In genomic region chr14:45179186-45179585, GRCm38 (mm10) we compare ENCODE assay signal across 25 mouse cellular contexts. TPM values are rescaled to one million over a fixed set of nuclear protein-coding genes. Genes with fewer than 3 reads are reported as not detected.
DNase-seq lines count a peak whose midpoint lies in the region; ATAC-seq and TF ChIP-seq lines count a peak whose summit lies in the region.
"Had no signal": no experiment of that assay in that cellular context is flagged by ENCODE, and none has a peak within 500 bp of the region (broad histone marks: within the 10 kb centered on the region; RNA-seq: fewer than 3 reads in every experiment).

No protein-coding gene starts in this region.

- H3K9me3 ChIP-seq in intestine, embryonic 15.5 days = no peaks in the 10 kb centered on the region
- H3K9me3 ChIP-seq in intestine, postnatal 0 days (ENCODE audit: control insufficient read depth) = no peaks in the 10 kb centered on the region
- H3K9me3 ChIP-seq in forebrain, postnatal 0 days (ENCODE audit: low read length) = no peaks in the 10 kb centered on the region
- H3K9me3 ChIP-seq: embryonic facial prominence, embryonic 10.5 days; embryonic facial prominence, embryonic 13.5 days; forebrain, embryonic 12.5 days; forebrain, embryonic 15.5 days; hindbrain, embryonic 12.5 days; hindbrain, embryonic 15.5 days had no signal

- TF ChIP-seq POLR2A in lung, adult 2 months (IDR thresholded peaks at IDR 0.05; ENCODE audit: borderline replicate concordance, extremely low read depth, low read depth, low read length) = no peak

- H3K4me3 ChIP-seq in intestine, embryonic 15.5 days (replicated peaks) = no peak overlapping the region
- H3K4me3 ChIP-seq in intestine, postnatal 0 days (ENCODE audit: low read depth, low read length) = no peak overlapping the region
- H3K4me3 ChIP-seq in lung, adult 2 months (replicated peaks; ENCODE audit: extremely low read depth, low read depth, low read length) = no peak overlapping the region
- no peak overlapping the region for H3K4me3 ChIP-seq in forebrain, postnatal 0 days (ENCODE audit: low read depth, low read length)
- H3K4me3 ChIP-seq: embryonic facial prominence, embryonic 10.5 days; embryonic facial prominence, embryonic 13.5 days; erythroblast, embryonic 14.5 days; forebrain, embryonic 12.5 days; forebrain, embryonic 15.5 days; gastrocnemius, adult 2 months; hindbrain, embryonic 12.5 days; hindbrain, embryonic 15.5 days had no signal

- no peaks in the 10 kb centered on the region for H3K27me3 ChIP-seq in intestine, embryonic 15.5 days (replicated peaks)
- no peaks in the 10 kb centered on the region for H3K27me3 ChIP-seq in intestine, postnatal 0 days (replicated peaks; ENCODE audit: control insufficient read depth, insufficient read depth, low read length)
- no peaks in the 10 kb centered on the region for H3K27me3 ChIP-seq in forebrain, postnatal 0 days (ENCODE audit: insufficient read depth, low read length)
- H3K27me3 ChIP-seq: embryonic facial prominence, embryonic 13.5 days; forebrain, embryonic 12.5 days; forebrain, embryonic 15.5 days; hindbrain, embryonic 12.5 days; hindbrain, embryonic 15.5 days had no signal

- H3K9ac ChIP-seq in intestine, embryonic 15.5 days = no peak overlapping the region
- H3K9ac ChIP-seq in intestine, postnatal 0 days (ENCODE audit: low read depth, low read length) = no peak overlapping the region
- H3K9ac ChIP-seq in forebrain, postnatal 0 days = no peak overlapping the region
- H3K9ac ChIP-seq: embryonic facial prominence, embryonic 13.5 days; forebrain, embryonic 12.5 days; forebrain, embryonic 15.5 days; hindbrain, embryonic 12.5 days; hindbrain, embryonic 15.5 days had no signal

- TF ChIP-seq CTCF in intestine, postnatal 0 days (IDR thresholded peaks at IDR 0.05; ENCODE audit: low read depth) = no peak
- no peak for TF ChIP-seq CTCF in lung, adult 2 months (IDR thresholded peaks at IDR 0.05; ENCODE audit: insufficient read depth, low read length)
- TF ChIP-seq CTCF in forebrain, postnatal 0 days (IDR thresholded peaks at IDR 0.05; ENCODE audit: low read depth) = no peak

- H3K27ac ChIP-seq in intestine, embryonic 15.5 days = no peak overlapping the region
- no peak overlapping the region for H3K27ac ChIP-seq in intestine, postnatal 0 days (ENCODE audit: low read depth, low read length)
- H3K27ac ChIP-seq in forebrain, postnatal 0 days (ENCODE audit: low read depth, low read length) = no peak overlapping the region
- H3K27ac ChIP-seq: embryonic facial prominence, embryonic 10.5 days; embryonic facial prominence, embryonic 13.5 days; forebrain, embryonic 12.5 days; forebrain, embryonic 15.5 days; gastrocnemius, adult 2 months; hindbrain, embryonic 12.5 days; hindbrain, embryonic 15.5 days had no signal

- 0 out of 2 replicates have a peak, but pooled peaks cover 2% of the 10 kb centered on the region for H3K4me1 ChIP-seq in intestine, embryonic 15.5 days (replicated peaks)
- no peaks in the 10 kb centered on the region for H3K4me1 ChIP-seq in intestine, postnatal 0 days (replicated peaks; ENCODE audit: control insufficient read depth, insufficient read depth, low read length)
- H3K4me1 ChIP-seq in lung, adult 2 months (ENCODE audit: control insufficient read depth, insufficient read depth, low read length) = no peaks in the 10 kb centered on the region
- no peaks in the 10 kb centered on the region for H3K4me1 ChIP-seq in forebrain, postnatal 0 days (ENCODE audit: insufficient read depth)
- H3K4me1 ChIP-seq: embryonic facial prominence, embryonic 10.5 days; forebrain, embryonic 12.5 days; forebrain, embryonic 15.5 days; hindbrain, embryonic 15.5 days had no signal

- no peak overlapping the region for H3K4me2 ChIP-seq in intestine, embryonic 15.5 days (replicated peaks)
- H3K4me2 ChIP-seq in intestine, postnatal 0 days (replicated peaks; ENCODE audit: low read depth) = no peak overlapping the region
- H3K4me2 ChIP-seq in forebrain, postnatal 0 days (ENCODE audit: low read depth) = no peak overlapping the region
- H3K4me2 ChIP-seq: embryonic facial prominence, embryonic 13.5 days; forebrain, embryonic 12.5 days; forebrain, embryonic 15.5 days; heart, embryonic 11.5 days; hindbrain, embryonic 12.5 days; hindbrain, embryonic 15.5 days had no signal

- peak; percentile 92 for ATAC-seq in intestine, embryonic 15.5 days
- peak; percentile 85 for ATAC-seq in intestine, postnatal 0 days
- ATAC-seq in megakaryocyte progenitor cell, adult 5-6 weeks (replicated peaks; ENCODE audit: poor library complexity) = 0 out of 2 replicates have a peak, but pooled peaks have one; percentile 1
- ATAC-seq in forebrain, postnatal 0 days = no peak
- ATAC-seq: CD4-positive, CD25-positive, alpha-beta regulatory T cell, adult 4 months; forebrain, embryonic 15.5 days had no signal

- H3K36me3 ChIP-seq in intestine, embryonic 15.5 days = no peaks in the 10 kb centered on the region
- H3K36me3 ChIP-seq in intestine, postnatal 0 days (ENCODE audit: control insufficient read depth, insufficient read depth) = no peaks in the 10 kb centered on the region
- peaks cover 6% of the 10 kb centered on the region for H3K36me3 ChIP-seq in forebrain, postnatal 0 days (ENCODE audit: insufficient read depth)
- H3K36me3 ChIP-seq: embryonic facial prominence, embryonic 10.5 days; embryonic facial prominence, embryonic 13.5 days; forebrain, embryonic 12.5 days had no signal

- WGBS in intestine, embryonic 15.5 days = 16% methylated on average over 2 of the region's 2 CpGs
- 14% methylated on average over 2 of the region's 2 CpGs for WGBS in intestine, postnatal 0 days
- 72% methylated on average over 2 of the region's 2 CpGs for WGBS in lung, adult 2 months
- WGBS in forebrain, postnatal 0 days = 74% methylated on average over 2 of the region's 2 CpGs

- no peak for DNase-seq in lung, adult 2 months
- DNase-seq in forebrain, postnatal 0 days = no peak
- no peak for DNase-seq in cerebellum, adult 11 months
- DNase-seq: adrenal gland, adult 2 months; adrenal gland, postnatal 14 days; cerebellum, adult 11-12 months; cerebellum, adult 8-10 months; cerebellum, postnatal 10 days; cerebellum, postnatal 36 days; embryo, embryonic 11 days; gastrocnemius, adult 2 months; gastrocnemius, postnatal 14 days had no signal

RNA-seq across cellular contexts. Expression of gene Gpr137c, which starts 40.3 kb away (rescaled TPM):
- 1.4 and 1.5 TPM in 2 replicates for polyA plus RNA-seq in intestine, embryonic 15.5 days (2015; fragmentation: Nextera tagmentation; extraction: Ambion mirVana)
- 1.4 and 2.0 TPM in 2 replicates for polyA plus RNA-seq in intestine, postnatal 0 days (2015; fragmentation: Nextera tagmentation; extraction: Ambion mirVana)
- total RNA-seq in megakaryocyte progenitor cell, adult 5-6 weeks (2015) = 1.5 and 2.2 TPM in 2 replicates
- 1.7 and 2.3 TPM in 2 replicates for total RNA-seq in megakaryocyte progenitor cell, adult 5-6 weeks (2017)
- 3.8 and 6.7 TPM in 2 replicates for polyA plus RNA-seq in lung, adult 2 months (2012; rRNA removed)
- total RNA-seq in forebrain, postnatal 0 days (2014; rRNA removed) = 38.7 and 42.8 TPM in 2 replicates
- 7.2 and 9.4 TPM in 2 replicates for polyA plus RNA-seq in forebrain, postnatal 0 days (2015; fragmentation: Nextera tagmentation; extraction: Ambion mirVana)
- total RNA-seq: MEL had no signal
- polyA plus RNA-seq: erythroblast, embryonic 14.5 days had no signal

RNA-seq across cellular contexts. Expression of gene Txndc16, which starts 40.9 kb away (rescaled TPM):
- polyA plus RNA-seq in intestine, embryonic 15.5 days (2015; fragmentation: Nextera tagmentation; extraction: Ambion mirVana) = 10.4 and 11.7 TPM in 2 replicates
- 4.2 and 5.2 TPM in 2 replicates for polyA plus RNA-seq in intestine, postnatal 0 days (2015; fragmentation: Nextera tagmentation; extraction: Ambion mirVana)
- 8.1 and 11.1 TPM in 2 replicates for total RNA-seq in megakaryocyte progenitor cell, adult 5-6 weeks (2015)
- 11.2 and 14.2 TPM in 2 replicates for total RNA-seq in megakaryocyte progenitor cell, adult 5-6 weeks (2017)
- 6.4 and 7.4 TPM in 2 replicates for polyA plus RNA-seq in lung, adult 2 months (2012; rRNA removed)
- total RNA-seq in forebrain, postnatal 0 days (2014; rRNA removed) = 51.9 and 61.2 TPM in 2 replicates
- 26.1 and 32.5 TPM in 2 replicates for polyA plus RNA-seq in forebrain, postnatal 0 days (2015; fragmentation: Nextera tagmentation; extraction: Ambion mirVana)
- polyA plus RNA-seq: erythroblast, embryonic 14.5 days had no signal
